In the genomic region with DNA sequence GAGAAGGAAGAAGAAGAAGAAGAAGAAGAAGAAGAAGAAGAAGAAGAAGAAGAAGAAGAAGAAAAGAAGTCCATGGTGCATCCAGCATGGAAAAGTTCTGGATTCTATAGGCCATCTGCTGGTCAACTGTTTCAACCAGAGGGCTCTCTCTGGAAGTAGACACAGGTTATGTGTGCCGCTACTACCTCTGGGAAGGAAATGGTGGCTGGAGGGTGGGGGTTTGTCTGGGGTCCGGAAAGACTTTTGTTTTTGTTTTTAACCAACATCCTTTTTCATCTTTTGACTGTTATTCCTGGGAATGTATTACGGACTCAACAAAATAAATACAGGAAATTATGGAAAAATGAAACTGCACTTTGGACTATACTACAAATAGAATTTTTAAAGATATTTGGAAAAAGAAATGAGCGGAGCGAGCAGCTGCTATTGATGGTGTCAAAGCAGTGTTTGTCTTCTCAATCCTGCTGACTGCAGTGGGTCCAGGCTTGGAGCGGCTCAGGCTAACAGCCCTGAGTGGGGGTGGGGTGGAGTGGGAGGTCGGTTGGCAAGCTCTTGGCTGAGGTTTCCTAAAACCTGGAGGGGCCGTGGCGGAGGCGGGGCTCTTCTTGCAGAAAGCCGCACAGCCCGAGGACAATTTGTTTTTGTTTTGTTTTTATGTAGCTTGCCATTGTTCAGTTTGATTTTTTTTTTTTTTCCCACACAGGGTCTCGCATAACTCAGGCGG, we compare ENCODE assay signal across 8 mouse cellular contexts. TPM values are rescaled to one million over a fixed set of nuclear protein-coding genes. Genes with fewer than 3 reads are reported as not detected.
DNase-seq lines count a peak whose midpoint lies in the region; ATAC-seq lines count a peak whose summit lies in the region.

No protein-coding gene starts in this region.

- H3K9me3 ChIP-seq in embryonic facial prominence, embryonic 14.5 days (ENCODE audit: control insufficient read depth, low read length) = no peaks in the 10 kb centered on the region
- no peaks in the 10 kb centered on the region for H3K9me3 ChIP-seq in hindbrain, embryonic 16.5 days (ENCODE audit: control insufficient read depth, low read length)
- H3K9me3 ChIP-seq in neural tube, embryonic 12.5 days = no peaks in the 10 kb centered on the region

- peak overlapping the region; percentile 60 for H3K4me2 ChIP-seq in embryonic facial prominence, embryonic 14.5 days (ENCODE audit: low read depth, low read length)
- H3K4me2 ChIP-seq in hindbrain, embryonic 16.5 days (ENCODE audit: low read length) = peak overlapping the region; percentile 53
- peak overlapping the region; percentile 43 for H3K4me2 ChIP-seq in neural tube, embryonic 12.5 days (replicated peaks)

- H3K4me1 ChIP-seq in embryonic facial prominence, embryonic 14.5 days (ENCODE audit: control insufficient read depth, insufficient read depth, low read length) = peaks cover 30% of the 10 kb centered on the region
- H3K4me1 ChIP-seq in hindbrain, embryonic 16.5 days (ENCODE audit: control insufficient read depth, insufficient read depth, low read depth, low read length) = peaks cover 13% of the 10 kb centered on the region
- peaks cover 22% of the 10 kb centered on the region for H3K4me1 ChIP-seq in neural tube, embryonic 12.5 days

- DNase-seq in cerebellum, postnatal 10 days = peak; percentile 82 to 89
- no peak for DNase-seq in cerebellum, postnatal 36 days
- DNase-seq in A20 (ENCODE audit: low read depth, low spot score) (peak; percentile 21), liver (peak; percentile 48)
- DNase-seq in embryonic facial prominence, embryonic 14.5 days (ENCODE audit: low spot score) = peak; percentile 88
- DNase-seq in spleen, postnatal 10 days (ENCODE audit: low spot score in 2 of 2) = no peak

- ATAC-seq in embryonic facial prominence, embryonic 14.5 days (ENCODE audit: low read depth) = peak; percentile 64; the same call in 1 of the 2 replicates
- peak; percentile 64; the same call in 1 of the 2 replicates for ATAC-seq in hindbrain, embryonic 16.5 days
- ATAC-seq in neural tube, embryonic 12.5 days (ENCODE audit: low FRiP score, low read depth) = no peak; the same call in 1 of the 2 replicates

- H3K4me3 ChIP-seq in embryonic facial prominence, embryonic 14.5 days (ENCODE audit: low read depth, low read length) = peak overlapping the region; percentile 30
- peak overlapping the region; percentile 24 for H3K4me3 ChIP-seq in hindbrain, embryonic 16.5 days (ENCODE audit: low read length)
- no peak overlapping the region for H3K4me3 ChIP-seq in neural tube, embryonic 12.5 days

- peak overlapping the region; percentile 48 for H3K9ac ChIP-seq in embryonic facial prominence, embryonic 14.5 days (ENCODE audit: low read depth, low read length)
- H3K9ac ChIP-seq in hindbrain, embryonic 16.5 days (ENCODE audit: low read depth, low read length) = peak overlapping the region; percentile 31
- no peak overlapping the region for H3K9ac ChIP-seq in neural tube, embryonic 12.5 days

- H3K27me3 ChIP-seq in embryonic facial prominence, embryonic 14.5 days (replicated peaks; ENCODE audit: control insufficient read depth, insufficient read depth, low read length) = peaks cover 13% of the 10 kb centered on the region
- H3K27me3 ChIP-seq in hindbrain, embryonic 16.5 days (replicated peaks; ENCODE audit: control insufficient read depth, insufficient read depth, low read length) = 0 out of 2 replicates have a peak, but pooled peaks cover 3% of the 10 kb centered on the region
- peaks cover 18% of the 10 kb centered on the region for H3K27me3 ChIP-seq in neural tube, embryonic 12.5 days (replicated peaks)

- 8% methylated on average over 14 of the region's 14 CpGs for WGBS in embryonic facial prominence, embryonic 14.5 days
- WGBS in hindbrain, embryonic 16.5 days = 20% methylated on average over 14 of the region's 14 CpGs
- 23% methylated on average over 14 of the region's 14 CpGs for WGBS in neural tube, embryonic 12.5 days

- no peaks in the 10 kb centered on the region for H3K36me3 ChIP-seq in embryonic facial prominence, embryonic 14.5 days (ENCODE audit: control insufficient read depth, insufficient read depth, low read length)
- no peaks in the 10 kb centered on the region for H3K36me3 ChIP-seq in hindbrain, embryonic 16.5 days (ENCODE audit: control insufficient read depth, insufficient read depth, low read length)
- no peaks in the 10 kb centered on the region for H3K36me3 ChIP-seq in neural tube, embryonic 12.5 days

- peak overlapping the region; percentile 80 for H3K27ac ChIP-seq in embryonic facial prominence, embryonic 14.5 days (replicated peaks; ENCODE audit: low read depth, low read length)
- no peak overlapping the region for H3K27ac ChIP-seq in hindbrain, embryonic 16.5 days (ENCODE audit: low read depth, low read length)
- H3K27ac ChIP-seq in neural tube, embryonic 12.5 days = no peak overlapping the region

RNA-seq across cellular contexts. Expression of gene Cdkn1a, which starts 12.8 kb away (rescaled TPM):
- 223 and 292 TPM in 2 replicates for polyA plus RNA-seq in embryonic facial prominence, embryonic 14.5 days (2014; fragmentation: Nextera tagmentation; extraction: Ambion mirVana)
- polyA plus RNA-seq in hindbrain, embryonic 16.5 days (2015; fragmentation: Nextera tagmentation; extraction: Ambion mirVana) = 138 and 184 TPM in 2 replicates
- 34.8 and 41.6 TPM in 2 replicates for polyA plus RNA-seq in neural tube, embryonic 12.5 days (2016; fragmentation: Nextera tagmentation; extraction: Ambion mirVana)

RNA-seq across cellular contexts. Expression of gene Rab44, which starts 36.0 kb away (rescaled TPM):
- 1.7 and 2.2 TPM in 2 replicates for polyA plus RNA-seq in embryonic facial prominence, embryonic 14.5 days (2014; fragmentation: Nextera tagmentation; extraction: Ambion mirVana)
- polyA plus RNA-seq in hindbrain, embryonic 16.5 days (2015; fragmentation: Nextera tagmentation; extraction: Ambion mirVana) = 0.06 and 0.26 TPM in 2 replicates
- polyA plus RNA-seq in neural tube, embryonic 12.5 days (2016; fragmentation: Nextera tagmentation; extraction: Ambion mirVana) = 0.30 and 0.42 TPM in 2 replicates

RNA-seq across cellular contexts. Expression of gene Srsf3, which starts 45.5 kb away (rescaled TPM):
- polyA plus RNA-seq in embryonic facial prominence, embryonic 14.5 days (2014; fragmentation: Nextera tagmentation; extraction: Ambion mirVana) = 494 and 574 TPM in 2 replicates
- polyA plus RNA-seq in hindbrain, embryonic 16.5 days (2015; fragmentation: Nextera tagmentation; extraction: Ambion mirVana) = 356 and 408 TPM in 2 replicates
- 642 and 679 TPM in 2 replicates for polyA plus RNA-seq in neural tube, embryonic 12.5 days (2016; fragmentation: Nextera tagmentation; extraction: Ambion mirVana)

Comparison
In these comparisons a context has a peak if more than half of its experiments do, and no peak if none do; other contexts are left out.
1. DNase-seq: peak in cerebellum, postnatal 10 days (2 of 2), A20 (single experiment), embryonic facial prominence, embryonic 14.5 days (single experiment) and liver (single experiment); none in cerebellum, postnatal 36 days (0 of 2) and spleen, postnatal 10 days (0 of 2).
2. Peak in every context shown above with its lines, with median percentiles within 50 percentile points of each other: H3K4me2 ChIP-seq.